Mouse (Mus musculus) CH12.LX (cell line): ENCODE measurements at regions not wholly inside any gene's neighbourhood (a gene's known extent, or its start where the extent isn't known, plus 50 kb on each side); places are given as distances from the start of the nearest gene placed in this dataset.

Experiments
- CHD2 ChIP-seq: IDR thresholded peaks from 2 replicates; pipeline ENCODE4 v1.6.1; 2011; ENCODE audit warnings: low read length, improper control_type of control experiment
- CTCF ChIP-seq, 2 experiments: IDR thresholded peaks in 1 of 2; conservative IDR thresholded peaks in 1 of 2; 2 replicates each; pipeline ENCODE4 v1.5.1; 2011 to 2012; ENCODE audit warnings: low read depth in 2 of 2, low read length in 2 of 2, improper control_type of control experiment in 1 of 2, inconsistent platforms in 1 of 2, mild to moderate bottlenecking in 1 of 2, moderate library complexity in 1 of 2
- POLR2A ChIP-seq: IDR thresholded peaks from 2 replicates; pipeline ENCODE4 v1.6.1; 2011; ENCODE audit warnings: low read depth, mild to moderate bottlenecking, improper control_type of control experiment, low read length
- RAD21 ChIP-seq: IDR thresholded peaks from 2 replicates; pipeline ENCODE4 v1.6.1; 2011; ENCODE audit warnings: low read depth, mild to moderate bottlenecking, low read length, improper control_type of control experiment, moderate library complexity

DNA sequence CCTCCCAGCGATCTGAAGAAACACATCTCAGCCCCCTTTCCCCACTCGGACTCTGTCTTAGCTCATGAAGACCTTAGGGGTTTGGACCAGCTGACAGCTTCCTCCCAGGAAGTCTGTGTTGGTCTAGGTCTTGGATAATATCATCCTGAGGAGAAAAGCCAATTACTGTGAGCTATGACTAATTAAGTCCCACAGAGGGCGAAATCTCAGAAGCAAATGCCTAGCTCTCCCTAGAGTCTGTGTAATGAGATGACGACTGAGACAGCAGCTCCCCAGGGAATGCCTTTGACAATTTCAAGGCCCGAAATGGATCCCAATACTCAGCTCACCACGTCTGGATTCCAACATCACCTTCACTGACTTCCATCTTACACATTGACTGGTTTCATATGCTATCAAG lies 213.5 kb upstream of the Nlrp1b start:
- TF ChIP-seq POLR2A (no peak), RAD21 (no peak), CHD2 (no peak), CTCF (conservative IDR thresholded peaks at IDR 0.05 in 1 of 2, IDR thresholded peaks at IDR 0.05 in 1 of 2; ENCODE audit: low read depth in 2 of 2, low read length in 2 of 2) (no peak)
